Mouse (Mus musculus) C2C12 (cell line): ENCODE measurements around the gene Rab7.

Experiments used
- CTCF ChIP-seq: IDR thresholded peaks from one replicate; pipeline ENCODE4 v1.5.1; 2011; ENCODE audit not compliant: control insufficient read depth, insufficient read depth, insufficient read length
- FOSL1 ChIP-seq: IDR thresholded peaks from one replicate; pipeline ENCODE4 v1.8.0; 2011; ENCODE audit warnings: mild to moderate bottlenecking, low read length; ENCODE audit not compliant: poor library complexity, insufficient read depth, severe bottlenecking
- MAX ChIP-seq: IDR thresholded peaks from one replicate; pipeline ENCODE4 v1.6.1; 2011; ENCODE audit warnings: mild to moderate bottlenecking, control low read depth
- MYOD1 ChIP-seq: IDR thresholded peaks from one replicate; pipeline ENCODE4 v1.6.1; 2011; ENCODE audit warnings: low read depth; ENCODE audit not compliant: control insufficient read depth, insufficient read length
- MYOG ChIP-seq: IDR thresholded peaks from one replicate; pipeline ENCODE4 v1.6.1; 2011; ENCODE audit not compliant: control insufficient read depth, insufficient read length; ENCODE audit errors: extremely low read depth
- USF1 ChIP-seq: IDR thresholded peaks from one replicate; pipeline ENCODE4 v1.6.1; 2011; ENCODE audit warnings: low read depth, mild to moderate bottlenecking, control low read depth, moderate library complexity

- TF ChIP-seq USF1: no peak
- no peak for TF ChIP-seq CTCF
- no peak for TF ChIP-seq MAX
- TF ChIP-seq MYOD1: no peak
- TF ChIP-seq MYOG: no peak
- TF ChIP-seq FOSL1: no peak
Measured at GRCm38 (mm10) chr6:88037471-88038045, 7.5 kb downstream of the Rab7 start.
